Mouse (Mus musculus) midbrain, embryonic 11.5 days (tissue): Measurements from ENCODE around the gene Bbx. TPM values are rescaled to one million over a fixed set of nuclear protein-coding genes. Genes with fewer than 3 reads are reported as not detected.
A peak's percentile ranks its signal among the peaks of the same experiment; 100 is the strongest.

Experiments
- ATAC-seq: fragments of 200-750 bp; cut with Nextera tagmentation; 2 replicates; pipeline ENCODE4 v1.8.0; 2017; ENCODE audit warnings: moderate TSS enrichment, moderate library complexity; ENCODE audit not compliant: low FRiP score
- DNase-seq: peaks from one replicate; pipeline ENCODE4 v3.0.0; 2015; ENCODE audit warnings: low spot score; ENCODE audit errors: missing footprints
- H3K27ac ChIP-seq: fragments of 300-500 bp; sonication (generic); 2 replicates; pipeline ENCODE4 v1.5.1; 2014; ENCODE audit warnings: low read depth, low read length
- H3K27me3 ChIP-seq: fragments of 300-500 bp; sonication (generic); 2 replicates; pipeline ENCODE4 v1.6.1; 2014; ENCODE audit warnings: mild to moderate bottlenecking, low read length, moderate library complexity, mixed read lengths; ENCODE audit not compliant: control insufficient read depth, insufficient read depth
- H3K36me3 ChIP-seq: fragments of 300-500 bp; sonication (generic); 2 replicates; pipeline ENCODE4 v1.6.1; 2014; ENCODE audit warnings: mild to moderate bottlenecking, low read length, moderate library complexity, mixed read lengths; ENCODE audit not compliant: control insufficient read depth, insufficient read depth
- H3K4me1 ChIP-seq: fragments of 300-500 bp; sonication (generic); 2 replicates; pipeline ENCODE4 v1.6.1; 2014; ENCODE audit warnings: low read length; ENCODE audit not compliant: control insufficient read depth, insufficient read depth
- H3K4me2 ChIP-seq: fragments of 300-500 bp; sonication (generic); 2 replicates; pipeline ENCODE4 v1.6.1; 2014; ENCODE audit warnings: mild to moderate bottlenecking, moderate library complexity
- H3K4me3 ChIP-seq: fragments of 300-500 bp; sonication (generic); 2 replicates; pipeline ENCODE4 v1.5.1; 2014; ENCODE audit warnings: low read depth, low read length
- H3K9ac ChIP-seq: fragments of 300-500 bp; sonication (generic); 2 replicates; pipeline ENCODE4 v1.6.1; 2014; ENCODE audit warnings: low read length
- H3K9me3 ChIP-seq: fragments of 300-500 bp; sonication (generic); 2 replicates; pipeline ENCODE4 v1.6.1; 2016; ENCODE audit warnings: low read length; ENCODE audit not compliant: control insufficient read depth
- WGBS: fragments of 180-500 bp; shearing (Covaris S2); extraction: QIAGEN DNeasy Blood & Tissue Kit; methylation state at CpG from one replicate; pipeline ENCODE4 v1.1.7; 2014; 5-methylcytosine and 5-hydroxymethylcytosine counted together
- polyA plus RNA-seq: library from polyadenylated mRNA; unstranded; fragments of >200 nt; fragmentation: Nextera tagmentation; extraction: Ambion mirVana; gene quantifications from 2 replicates; pipeline ENCODE4 v1.2.1, GENCODE M21; 2014

Bbx gene
- polyA plus RNA-seq, 1 experiment from 2014 or later = 23.8 TPM

- Histone ChIP-seq H3K36me3 (no peaks in the 10 kb centered on the region), H3K27ac (no peak overlapping the region), H3K4me3 (no peak overlapping the region), H3K9me3 (no peaks in the 10 kb centered on the region), H3K4me1 (no peaks in the 10 kb centered on the region), H3K9ac (no peak overlapping the region), H3K4me2 (no peak overlapping the region), H3K27me3 (no peaks in the 10 kb centered on the region)
- ATAC-seq = no peak
- WGBS = 80% methylated on average over 4 of the region's 4 CpGs
- DNase-seq = no peak
Measured at GRCm38 (mm10) chr16:50293502-50294228, 138.5 kb downstream of the Bbx start.

- H3K4me2 ChIP-seq = no peak overlapping the region
- no peaks in the 10 kb centered on the region for H3K4me1 ChIP-seq
- WGBS = 95% methylated on average over 5 of the region's 5 CpGs
- no peaks in the 10 kb centered on the region for H3K27me3 ChIP-seq
- H3K36me3 ChIP-seq = no peaks in the 10 kb centered on the region
- no peak for DNase-seq
- H3K9ac ChIP-seq = no peak overlapping the region
- ATAC-seq = no peak
- no peak overlapping the region for H3K4me3 ChIP-seq
- no peaks in the 10 kb centered on the region for H3K9me3 ChIP-seq
- no peak overlapping the region for H3K27ac ChIP-seq
Measured at GRCm38 (mm10) chr16:50292834-50293233, 139.4 kb downstream of the Bbx start.

GRCm38 (mm10) chr16:50289764-50290163 is 142.4 kb downstream of the Bbx start:
- no peak overlapping the region for H3K4me3 ChIP-seq
- no peak for ATAC-seq
- no peak overlapping the region for H3K9ac ChIP-seq
- H3K36me3 ChIP-seq = no peaks in the 10 kb centered on the region
- no peak overlapping the region for H3K4me2 ChIP-seq
- no peaks in the 10 kb centered on the region for H3K9me3 ChIP-seq
- no peak for DNase-seq
- 90% methylated on average over 5 of the region's 5 CpGs for WGBS
- H3K27me3 ChIP-seq = no peaks in the 10 kb centered on the region
- H3K4me1 ChIP-seq = no peaks in the 10 kb centered on the region
- no peak overlapping the region for H3K27ac ChIP-seq

- H3K36me3 ChIP-seq = no peaks in the 10 kb centered on the region
- WGBS = 94% methylated on average over 4 of the region's 4 CpGs
- no peak for DNase-seq
- H3K4me1 ChIP-seq = no peaks in the 10 kb centered on the region
- no peaks in the 10 kb centered on the region for H3K9me3 ChIP-seq
- H3K27me3 ChIP-seq = no peaks in the 10 kb centered on the region
- no peak overlapping the region for H3K4me2 ChIP-seq
- no peak overlapping the region for H3K4me3 ChIP-seq
- no peak for ATAC-seq
- H3K9ac ChIP-seq = no peak overlapping the region
- no peak overlapping the region for H3K27ac ChIP-seq
Measured at GRCm38 (mm10) chr16:50272813-50273212, 159.4 kb downstream of the Bbx start.

- 93% methylated on average over 4 of the region's 4 CpGs for WGBS
- no peak for DNase-seq
- Histone ChIP-seq H3K4me2 (no peak overlapping the region), H3K27me3 (no peaks in the 10 kb centered on the region), H3K9me3 (no peaks in the 10 kb centered on the region), H3K4me1 (no peaks in the 10 kb centered on the region), H3K4me3 (no peak overlapping the region), H3K9ac (no peak overlapping the region), H3K36me3 (no peaks in the 10 kb centered on the region; the same call in 1 of the 2 replicates), H3K27ac (no peak overlapping the region)
- ATAC-seq = no peak
Measured at GRCm38 (mm10) chr16:50262647-50263046, 169.5 kb downstream of the Bbx start.

GRCm38 (mm10) chr16:50262209-50262608 is 170.0 kb downstream of the Bbx start:
- no peaks in the 10 kb centered on the region for H3K9me3 ChIP-seq
- no peak overlapping the region for H3K9ac ChIP-seq
- H3K36me3 ChIP-seq = no peaks in the 10 kb centered on the region; the same call in 1 of the 2 replicates
- H3K27ac ChIP-seq = no peak overlapping the region
- WGBS = 91% methylated on average over 9 of the region's 9 CpGs
- ATAC-seq (no peak), DNase-seq (no peak)
- H3K4me3 ChIP-seq = no peak overlapping the region
- no peaks in the 10 kb centered on the region for H3K4me1 ChIP-seq
- no peak overlapping the region for H3K4me2 ChIP-seq
- H3K27me3 ChIP-seq = no peaks in the 10 kb centered on the region

GRCm38 (mm10) chr16:50261741-50262140 is 170.4 kb downstream of the Bbx start:
- ATAC-seq (no peak), DNase-seq (no peak)
- Histone ChIP-seq H3K9ac (no peak overlapping the region), H3K9me3 (no peaks in the 10 kb centered on the region), H3K4me2 (no peak overlapping the region), H3K27me3 (no peaks in the 10 kb centered on the region), H3K27ac (no peak overlapping the region), H3K4me1 (no peaks in the 10 kb centered on the region), H3K4me3 (no peak overlapping the region), H3K36me3 (no peaks in the 10 kb centered on the region; the same call in 1 of the 2 replicates)

- ATAC-seq (no peak), DNase-seq (peak; percentile 85)
- Histone ChIP-seq H3K27ac (no peak overlapping the region), H3K4me2 (no peak overlapping the region), H3K9me3 (no peaks in the 10 kb centered on the region), H3K27me3 (no peaks in the 10 kb centered on the region), H3K4me1 (no peaks in the 10 kb centered on the region), H3K36me3 (no peaks in the 10 kb centered on the region), H3K9ac (no peak overlapping the region), H3K4me3 (no peak overlapping the region)
- WGBS = 86% methylated on average over 5 of the region's 5 CpGs
Measured at GRCm38 (mm10) chr16:50254522-50255159, 177.5 kb downstream of the Bbx start.

GRCm38 (mm10) chr16:50251417-50251975 is 180.7 kb downstream of the Bbx start:
- DNase-seq = no peak
- no peak overlapping the region for H3K4me2 ChIP-seq
- no peaks in the 10 kb centered on the region for H3K9me3 ChIP-seq
- H3K36me3 ChIP-seq = no peaks in the 10 kb centered on the region
- 92% methylated on average over 6 of the region's 6 CpGs for WGBS
- no peak overlapping the region for H3K9ac ChIP-seq
- no peak overlapping the region for H3K4me3 ChIP-seq
- no peaks in the 10 kb centered on the region for H3K4me1 ChIP-seq
- H3K27ac ChIP-seq = no peak overlapping the region
- H3K27me3 ChIP-seq = no peaks in the 10 kb centered on the region
- ATAC-seq = no peak
